ENCODE assay signal across 8 mouse cellular contexts in the genomic region with DNA sequence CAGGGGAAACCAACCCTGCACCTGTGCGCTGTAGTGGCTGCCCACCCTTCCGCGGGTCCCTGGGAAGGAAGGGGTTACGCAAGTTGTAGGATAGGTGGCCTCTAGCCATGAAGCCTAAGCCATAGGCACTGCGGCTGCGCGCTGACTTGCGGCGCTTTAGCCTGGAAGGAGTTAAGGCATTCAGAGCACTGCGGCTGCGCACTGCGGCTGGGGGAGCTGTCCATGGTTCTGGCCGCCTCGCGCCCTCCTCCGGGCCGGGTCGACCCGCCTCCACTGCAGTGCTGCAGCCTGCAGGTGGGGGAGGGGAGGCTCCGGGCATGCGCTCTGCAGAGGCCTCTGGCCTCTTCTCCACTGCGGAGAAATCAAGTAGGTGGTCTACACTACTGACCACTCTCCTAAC. TPM values are rescaled to one million over a fixed set of nuclear protein-coding genes. Genes with fewer than 3 reads are reported as not detected.
DNase-seq lines count a peak whose midpoint lies in the region; ATAC-seq and TF ChIP-seq lines count a peak whose summit lies in the region.

No protein-coding gene starts in this region.

- TF ChIP-seq CTCF in cortical plate, adult 2 months (IDR thresholded peaks at IDR 0.05; ENCODE audit: extremely low read depth, insufficient read depth, low read length) = no peak

- H3K9ac ChIP-seq in intestine, embryonic 14.5 days (ENCODE audit: low read length) = no peak overlapping the region

- intact Hi-C loops in gastrocnemius, postnatal 14 days (cut with DNase I; ENCODE audit: low total_unique reads) = no loop called here

- H3K4me3 ChIP-seq in cortical plate, adult 2 months (ENCODE audit: insufficient read depth, low read length) = peak overlapping the region; percentile 43
- no peak overlapping the region for H3K4me3 ChIP-seq in intestine, embryonic 14.5 days (ENCODE audit: low read depth, low read length)

- no peaks in the 10 kb centered on the region for H3K36me3 ChIP-seq in intestine, embryonic 14.5 days (ENCODE audit: control insufficient read depth, insufficient read depth, low read length)

- H3K4me2 ChIP-seq in intestine, embryonic 14.5 days (ENCODE audit: low read length) = peak overlapping the region; percentile 11; the same call in 1 of the 2 replicates

- peak; percentile 40; the same call in 1 of the 2 replicates for TF ChIP-seq POLR2A in cortical plate, adult 2 months (IDR thresholded peaks at IDR 0.05; ENCODE audit: extremely low read depth, insufficient read depth, low read length)

- peak; percentile 88 to 92 for DNase-seq in adrenal gland, adult (ENCODE audit: inconsistent age in 2 of 2, low spot score in 1 of 2)
- peak; percentile 77 for DNase-seq in gastrocnemius, postnatal 14 days
- DNase-seq in intestine, embryonic 14.5 days (ENCODE audit: low spot score) = peak; percentile 95
- peak; percentile 78 to 87 for DNase-seq in left cerebral cortex, adult 8-10 months (ENCODE audit: low spot score in 2 of 2)
- DNase-seq in right cerebral cortex, postnatal 10 days (ENCODE audit: low spot score in 2 of 2) = peak; percentile 94
- DNase-seq in urinary bladder, postnatal 14 days (ENCODE audit: low spot score) = peak; percentile 80

- under 1% methylated on average over 22 of the region's 22 CpGs for WGBS in intestine, embryonic 14.5 days

- peaks cover 47% of the 10 kb centered on the region for H3K27me3 ChIP-seq in intestine, embryonic 14.5 days (replicated peaks; ENCODE audit: control insufficient read depth, insufficient read depth, low read length)

- 0 out of 2 replicates have a peak, but pooled peaks cover 1% of the 10 kb centered on the region for H3K4me1 ChIP-seq in cortical plate, adult 2 months (ENCODE audit: control insufficient read depth, insufficient read depth, low read length)
- H3K4me1 ChIP-seq in intestine, embryonic 14.5 days (replicated peaks; ENCODE audit: control insufficient read depth, insufficient read depth, low read length) = peaks cover 13% of the 10 kb centered on the region

- H3K27ac ChIP-seq in cortical plate, adult 2 months (ENCODE audit: insufficient read depth, low read length) = peak overlapping the region; percentile 33; the same call in 1 of the 2 replicates
- H3K27ac ChIP-seq in intestine, embryonic 14.5 days (ENCODE audit: low read depth) = no peak overlapping the region

- H3K9me3 ChIP-seq in intestine, embryonic 14.5 days (ENCODE audit: control insufficient read depth, low read length) = no peaks in the 10 kb centered on the region

- peak; percentile 18; the same call in 1 of the 2 replicates for ATAC-seq in intestine, embryonic 14.5 days (replicated peaks; ENCODE audit: low FRiP score, low TSS enrichment, low read depth)
- ATAC-seq in megakaryocyte progenitor cell, adult 5-6 weeks (replicated peaks; ENCODE audit: poor library complexity) = peak; percentile 56

RNA-seq across cellular contexts. Expression of gene Kcnc3, which starts 3.3 kb away (rescaled TPM):
- 54.9 and 62.0 TPM in 2 replicates for polyA plus RNA-seq in cortical plate, adult 2 months (2012; rRNA removed)
- 1 to 10 TPM; 2.9 to 3.1 TPM for total RNA-seq in gastrocnemius, postnatal 14 days (2021)
- polyA plus RNA-seq in intestine, embryonic 14.5 days (2014; fragmentation: Nextera tagmentation; extraction: Ambion mirVana) = 0.19 and 0.26 TPM in 2 replicates
- total RNA-seq in left cerebral cortex, adult 8-10 months (2022) = 10 to 100 TPM; 85.4 to 98.3 (median 97.3) TPM
- 0.25 and 0.66 TPM in 2 replicates for total RNA-seq in megakaryocyte progenitor cell, adult 5-6 weeks (2015)
- total RNA-seq in megakaryocyte progenitor cell, adult 5-6 weeks (2017) = 0.04 TPM in 1 of 2 replicates, not detected in the other

RNA-seq across cellular contexts. Expression of gene Napsa, which starts 21.6 kb away (rescaled TPM):
- polyA plus RNA-seq in cortical plate, adult 2 months (2012; rRNA removed) = 0.26 and 0.61 TPM in 2 replicates
- not detected for total RNA-seq in gastrocnemius, postnatal 14 days (2021)
- polyA plus RNA-seq in intestine, embryonic 14.5 days (2014; fragmentation: Nextera tagmentation; extraction: Ambion mirVana) = 1.6 and 1.7 TPM in 2 replicates
- total RNA-seq in left cerebral cortex, adult 8-10 months (2022) = not detected
- 219 and 232 TPM in 2 replicates for total RNA-seq in megakaryocyte progenitor cell, adult 5-6 weeks (2015)
- total RNA-seq in megakaryocyte progenitor cell, adult 5-6 weeks (2017) = 91.2 and 121 TPM in 2 replicates

RNA-seq across cellular contexts. Expression of gene Nr1h2, which starts 40.0 kb away (rescaled TPM):
- 89.5 and 89.6 TPM in 2 replicates for polyA plus RNA-seq in cortical plate, adult 2 months (2012; rRNA removed)
- 10 to 100 TPM; 28.0 to 28.2 TPM for total RNA-seq in gastrocnemius, postnatal 14 days (2021)
- 69.4 and 70.6 TPM in 2 replicates for polyA plus RNA-seq in intestine, embryonic 14.5 days (2014; fragmentation: Nextera tagmentation; extraction: Ambion mirVana)
- 10 to 100 TPM; 61.1 to 71.4 (median 64.3) TPM for total RNA-seq in left cerebral cortex, adult 8-10 months (2022)
- 39.4 and 43.7 TPM in 2 replicates for total RNA-seq in megakaryocyte progenitor cell, adult 5-6 weeks (2015)
- 42.6 and 45.7 TPM in 2 replicates for total RNA-seq in megakaryocyte progenitor cell, adult 5-6 weeks (2017)

RNA-seq across cellular contexts. Expression of gene Pold1, which starts 45.1 kb away (rescaled TPM):
- 11.1 and 11.6 TPM in 2 replicates for polyA plus RNA-seq in cortical plate, adult 2 months (2012; rRNA removed)
- total RNA-seq in gastrocnemius, postnatal 14 days (2021) = 1 to 10 TPM; 7.0 to 7.8 TPM
- 74.7 and 75.2 TPM in 2 replicates for polyA plus RNA-seq in intestine, embryonic 14.5 days (2014; fragmentation: Nextera tagmentation; extraction: Ambion mirVana)
- total RNA-seq in left cerebral cortex, adult 8-10 months (2022) = 10 to 100 TPM; 10.5 to 13.8 (median 12.8) TPM
- total RNA-seq in megakaryocyte progenitor cell, adult 5-6 weeks (2015) = 51.4 and 70.3 TPM in 2 replicates
- 64.4 and 77.2 TPM in 2 replicates for total RNA-seq in megakaryocyte progenitor cell, adult 5-6 weeks (2017)

Comparison
In these comparisons a context has a peak if more than half of its experiments do, and no peak if none do; other contexts are left out.
1. RNA of gene Kcnc3, which starts 3.3 kb away (total RNA-seq): 85.4 to 98.3 TPM in left cerebral cortex, adult 8-10 months; 2.9 to 3.1 TPM in gastrocnemius, postnatal 14 days and 0.04 to 0.66 TPM in megakaryocyte progenitor cell, adult 5-6 weeks; every median in the first group is over 10 times any median in the second.
2. RNA of gene Napsa, which starts 21.6 kb away (total RNA-seq): 91.2 to 232 TPM in megakaryocyte progenitor cell, adult 5-6 weeks; not detected in gastrocnemius, postnatal 14 days and not detected in left cerebral cortex, adult 8-10 months; every median in the first group is over 10 times any median in the second.
3. Peak in every context shown above with its lines, with median percentiles within 50 percentile points of each other: DNase-seq.